Mouse (Mus musculus): ENCODE measurements around the gene Zfp978. TPM values are rescaled to one million over a fixed set of nuclear protein-coding genes. Genes with fewer than 3 reads are reported as not detected.
"Not testable (repeated sequence)": the region's sequence is repeated elsewhere in the genome, so short reads cannot be mapped to it uniquely, and the experiment has no call there.

The Zfp978 gene
- total RNA-seq, 1 experiment from 2014 or later, result not detected

DNA sequence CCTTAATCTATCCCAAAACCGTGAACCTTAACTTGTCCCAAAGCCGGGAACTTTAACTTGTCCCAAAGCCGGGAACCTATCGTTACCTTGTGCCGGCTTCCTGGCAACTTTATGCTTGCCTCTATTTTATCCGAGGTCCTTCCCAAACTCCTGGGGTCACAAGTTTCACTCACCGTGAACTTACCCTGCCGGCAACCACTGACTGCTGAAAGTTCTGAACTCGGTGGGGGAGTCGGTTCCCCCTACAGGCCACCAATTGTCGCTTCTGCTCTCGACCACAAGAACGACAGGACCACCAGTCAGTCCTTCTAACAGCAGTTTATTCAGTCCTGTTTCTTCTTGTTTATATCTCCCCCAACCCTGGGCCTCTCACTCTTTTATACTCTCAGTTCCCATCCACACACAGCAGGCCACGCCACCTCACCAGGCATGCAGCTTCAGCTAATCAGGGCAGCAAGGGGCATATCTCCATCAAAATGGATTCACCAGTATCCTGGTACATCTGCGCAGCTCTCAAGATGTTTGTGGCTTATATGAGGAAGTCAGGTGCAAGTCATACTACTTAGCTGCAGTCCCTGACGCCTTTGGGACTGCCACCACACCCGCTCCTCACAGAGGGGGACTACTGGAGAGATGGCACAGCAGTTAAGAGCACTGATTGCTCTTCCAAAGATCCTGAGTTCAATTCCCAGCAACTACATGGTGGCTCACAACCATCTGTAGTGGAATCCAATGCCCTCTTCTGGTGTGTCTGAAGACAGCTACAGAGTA lies 40.8 kb downstream of the Zfp978 start:
- not testable (repeated sequence) for ATAC-seq (replicated peaks; ENCODE audit: insufficient number of reproducible peaks, low FRiP score, low TSS enrichment, poor library complexity, severe bottlenecking)

DNA sequence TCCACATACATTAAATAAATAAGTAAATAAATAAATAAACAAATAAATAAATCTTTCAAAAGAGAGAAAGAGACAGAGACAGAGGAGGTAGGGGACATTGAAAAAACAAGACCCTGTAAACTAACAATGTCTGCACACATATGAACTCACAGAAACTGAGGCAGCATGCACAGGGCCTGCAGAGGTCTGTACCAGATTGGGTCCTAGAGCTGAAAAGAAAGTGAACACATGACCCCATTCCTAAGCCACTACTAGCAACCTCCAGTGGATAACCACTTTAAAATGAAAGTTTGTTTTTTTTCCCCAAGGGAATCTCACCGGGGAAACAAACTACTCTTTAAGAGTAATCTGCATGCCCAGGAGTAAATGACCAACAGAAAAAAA lies 41.4 kb downstream of the Zfp978 start:
- ATAC-seq (replicated peaks; ENCODE audit: insufficient number of reproducible peaks, low FRiP score, low TSS enrichment, poor library complexity, severe bottlenecking), result not testable (repeated sequence)

DNA sequence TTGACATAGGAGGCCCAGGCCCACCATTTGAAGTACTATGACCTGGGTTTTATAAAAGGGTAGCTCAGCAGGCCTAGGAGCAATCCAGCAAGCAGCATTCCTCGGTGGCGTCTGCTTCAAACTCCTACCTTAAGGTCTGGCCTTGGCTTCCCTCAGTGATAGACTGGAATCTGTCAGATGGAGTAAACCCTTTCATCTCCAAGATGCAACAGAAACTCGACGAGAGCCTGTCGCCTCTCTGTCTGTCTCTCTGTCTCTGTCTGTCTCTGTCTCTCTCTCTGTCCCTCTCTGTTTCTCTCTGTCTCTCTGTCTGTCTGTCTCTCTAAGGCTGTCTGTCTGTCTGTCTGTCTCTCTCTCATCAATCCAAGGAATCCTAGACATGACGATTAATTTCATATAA lies 42.4 kb downstream of the Zfp978 start:
- 0 out of 2 replicates have a peak, but pooled peaks have one; percentile 11 for ATAC-seq (replicated peaks; ENCODE audit: insufficient number of reproducible peaks, low FRiP score, low TSS enrichment, poor library complexity, severe bottlenecking)

DNA sequence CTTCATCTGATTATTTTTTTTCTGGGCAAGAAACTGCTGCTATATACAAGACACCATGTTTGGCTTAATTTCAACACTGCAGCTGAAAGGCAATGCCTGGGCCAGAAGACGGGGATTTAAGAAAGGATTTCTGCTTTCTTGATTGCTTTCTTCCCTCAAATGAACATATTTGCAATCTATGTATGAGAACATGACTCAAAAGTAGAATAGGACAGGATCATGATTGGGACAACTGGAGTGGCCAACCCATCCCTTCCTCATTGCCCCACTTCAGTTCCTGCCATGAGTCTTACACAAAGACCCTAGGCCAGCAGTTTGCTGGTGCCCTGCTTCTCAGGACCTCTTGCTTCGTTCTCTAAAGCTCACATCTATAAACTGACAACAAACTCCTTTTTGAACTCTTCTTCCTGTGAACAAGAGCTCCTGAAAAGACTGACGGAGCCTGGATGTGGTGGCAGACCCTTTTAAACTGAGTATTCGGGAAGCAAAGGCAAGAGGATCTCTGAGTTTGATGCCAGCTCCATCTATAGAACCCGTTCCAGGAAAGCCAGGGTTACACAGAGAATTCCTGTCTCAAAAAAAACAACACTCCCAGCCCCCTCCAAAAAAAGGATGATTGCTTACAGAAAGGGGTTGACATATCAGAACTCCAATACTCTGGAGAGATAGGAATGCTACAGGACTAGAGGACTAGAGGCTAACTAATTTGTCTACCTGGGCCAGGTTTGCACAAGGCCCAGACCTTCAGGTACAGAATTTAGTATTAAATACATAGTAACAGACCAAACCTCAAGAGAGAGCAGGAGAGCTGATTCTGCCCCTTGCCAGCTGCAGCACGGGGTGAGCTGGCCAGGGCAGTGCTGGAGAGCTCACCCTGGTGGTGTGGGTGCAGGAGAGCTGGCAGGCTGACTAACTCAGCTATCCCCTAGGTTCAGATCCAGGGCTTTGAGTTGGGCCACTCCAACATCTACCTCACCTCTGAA lies 43.1 kb downstream of the Zfp978 start:
- peak; percentile 52; the same call in 1 of the 2 replicates for ATAC-seq (replicated peaks; ENCODE audit: insufficient number of reproducible peaks, low FRiP score, low TSS enrichment, poor library complexity, severe bottlenecking)

DNA sequence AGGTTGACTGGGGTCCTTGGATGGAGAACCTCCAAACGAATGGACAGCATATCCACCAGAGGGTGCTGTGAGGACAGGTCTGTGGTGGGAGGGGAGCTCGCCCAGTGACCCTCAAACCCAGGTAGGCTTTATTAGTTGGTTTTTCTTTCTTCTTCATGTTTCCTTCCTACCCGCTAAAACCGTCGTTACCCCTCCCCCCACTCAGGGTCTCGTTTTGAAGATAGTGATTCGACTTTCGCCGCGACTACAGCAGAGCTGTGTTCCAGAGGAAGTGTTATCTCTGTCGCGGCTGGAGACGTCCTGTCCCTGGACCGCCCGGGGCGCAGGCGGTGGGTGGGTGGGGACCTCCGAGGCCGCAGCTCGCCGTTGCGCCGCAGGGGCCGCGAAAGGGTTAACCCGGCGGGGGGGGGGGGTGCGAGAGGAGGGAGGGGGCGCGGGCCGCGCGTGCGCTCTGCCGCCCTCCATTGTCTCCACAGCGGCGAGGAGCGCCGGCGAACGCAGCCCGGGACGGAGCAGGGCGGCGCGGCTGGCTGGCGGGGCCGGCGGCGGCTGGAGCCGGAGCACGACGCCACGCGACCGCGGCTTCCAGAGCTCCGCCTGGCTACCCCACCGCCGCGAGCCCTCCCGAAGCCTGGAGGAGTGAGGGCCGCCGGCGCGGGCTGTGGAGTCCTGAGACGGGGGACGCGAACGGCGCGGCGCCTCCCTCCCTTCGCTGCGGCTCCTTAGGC lies 45.8 kb downstream of the Zfp978 start:
- ATAC-seq (replicated peaks; ENCODE audit: insufficient number of reproducible peaks, low FRiP score, low TSS enrichment, poor library complexity, severe bottlenecking), result no peak

DNA sequence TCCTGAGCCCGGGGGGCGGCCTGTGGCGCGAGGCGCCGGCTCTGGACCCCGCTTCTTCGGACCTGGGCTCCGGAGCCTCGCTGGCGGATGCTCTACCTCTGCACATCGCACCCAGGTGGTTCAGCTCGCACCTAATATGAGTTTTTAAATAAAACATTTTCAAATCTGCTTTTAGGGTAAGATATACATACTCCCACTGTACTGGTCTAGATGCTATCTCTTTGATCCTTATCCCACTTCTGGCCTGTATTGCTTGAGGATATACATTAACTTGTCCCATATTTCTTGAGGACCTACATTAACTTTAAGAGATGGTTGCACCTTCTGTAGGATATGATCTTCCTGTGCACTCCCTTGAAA lies 46.3 kb downstream of the Zfp978 start:
- no peak for ATAC-seq (replicated peaks; ENCODE audit: insufficient number of reproducible peaks, low FRiP score, low TSS enrichment, poor library complexity, severe bottlenecking)

DNA sequence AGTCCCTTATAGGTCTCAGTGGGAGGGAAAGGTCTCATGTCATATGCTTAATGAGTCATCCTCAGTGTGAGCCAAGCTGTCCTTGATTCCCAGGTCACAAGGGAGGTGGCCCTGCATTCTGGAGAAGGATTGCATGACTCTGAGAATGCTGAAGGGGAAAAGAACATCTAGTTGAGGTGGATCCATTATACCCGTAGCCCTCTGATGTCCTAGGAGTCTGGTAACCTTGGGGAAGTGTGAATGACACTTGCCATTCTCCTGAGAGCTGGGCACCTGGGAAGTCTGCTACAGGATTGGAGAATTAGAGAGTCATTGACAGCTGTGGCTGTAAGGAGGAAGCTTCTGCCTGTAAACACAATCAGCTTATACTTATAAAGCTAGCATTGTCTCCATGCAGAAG lies 55.3 kb downstream of the Zfp978 start:
- peak; percentile 64 for ATAC-seq (replicated peaks; ENCODE audit: insufficient number of reproducible peaks, low FRiP score, low TSS enrichment, poor library complexity, severe bottlenecking)

DNA sequence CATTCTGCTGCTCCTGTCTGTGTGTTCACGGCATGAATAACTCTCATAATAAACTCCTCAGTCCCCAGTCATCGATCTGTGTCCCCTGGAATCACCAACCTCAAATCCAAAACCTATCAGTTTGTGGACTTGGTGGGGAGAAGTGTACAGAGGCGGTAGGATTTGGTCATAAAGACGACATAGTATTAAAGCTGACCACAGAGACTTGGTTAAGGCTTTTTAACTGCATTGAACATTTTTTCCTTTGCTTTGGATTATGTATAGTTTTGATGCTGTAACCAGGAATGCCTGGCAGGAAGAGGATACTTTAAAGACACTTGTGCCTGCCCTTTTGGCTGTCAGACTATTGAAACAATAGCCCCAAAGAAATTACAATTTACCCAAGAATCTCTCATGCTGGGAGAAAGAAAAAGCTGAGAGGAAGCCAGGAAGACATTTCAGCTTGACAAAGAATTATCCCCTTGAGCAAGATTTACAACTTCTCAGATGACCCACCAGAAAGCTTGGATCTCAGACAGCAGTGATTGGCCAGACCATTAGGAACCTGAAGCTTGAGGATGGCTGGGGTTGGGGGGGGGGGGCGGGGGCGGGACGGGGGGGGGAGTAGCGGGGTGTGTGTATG lies 56.2 kb downstream of the Zfp978 start:
- no peak for ATAC-seq (replicated peaks; ENCODE audit: insufficient number of reproducible peaks, low FRiP score, low TSS enrichment, poor library complexity, severe bottlenecking)

DNA sequence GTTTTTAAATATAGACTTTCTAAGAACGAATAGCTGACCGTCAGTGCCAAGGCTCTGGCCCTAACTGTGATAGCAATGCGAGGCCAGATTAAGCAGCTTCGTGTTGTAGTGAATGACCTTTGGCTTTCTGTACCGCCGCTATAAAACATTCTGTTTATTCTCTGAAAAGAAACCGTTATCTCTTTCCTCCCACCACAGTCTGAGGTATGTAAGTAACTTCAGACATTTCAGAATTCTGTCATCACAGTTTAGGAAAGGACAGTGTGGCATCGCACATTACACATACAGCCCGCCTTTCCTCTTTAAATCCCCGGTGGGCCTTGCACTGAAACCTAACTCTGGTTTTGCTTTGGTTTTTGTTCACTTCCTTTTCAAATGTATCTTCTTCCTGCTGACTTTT lies 56.8 kb downstream of the Zfp978 start:
- ATAC-seq (replicated peaks; ENCODE audit: insufficient number of reproducible peaks, low FRiP score, low TSS enrichment, poor library complexity, severe bottlenecking), result no peak

DNA sequence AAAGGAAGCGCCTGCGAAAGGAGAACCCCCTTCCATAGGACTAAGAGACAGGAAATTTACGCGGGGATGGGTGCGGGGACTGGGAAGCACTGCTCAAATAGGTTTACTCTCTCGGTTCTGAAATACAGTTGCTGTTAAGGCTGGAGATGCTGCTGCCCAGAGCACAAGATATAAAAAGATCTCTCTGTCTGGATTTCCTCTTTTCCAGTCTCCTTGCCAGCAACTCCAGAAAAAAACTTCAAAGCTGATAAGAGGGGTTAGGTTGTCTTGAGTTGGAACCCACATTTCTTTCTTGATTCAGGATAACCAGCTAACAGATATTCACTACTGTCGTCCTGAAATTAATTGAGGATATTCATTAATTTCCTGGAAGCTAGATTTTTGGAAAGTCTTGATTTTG lies 57.2 kb downstream of the Zfp978 start:
- not testable (repeated sequence) for ATAC-seq (replicated peaks; ENCODE audit: insufficient number of reproducible peaks, low FRiP score, low TSS enrichment, poor library complexity, severe bottlenecking)

DNA sequence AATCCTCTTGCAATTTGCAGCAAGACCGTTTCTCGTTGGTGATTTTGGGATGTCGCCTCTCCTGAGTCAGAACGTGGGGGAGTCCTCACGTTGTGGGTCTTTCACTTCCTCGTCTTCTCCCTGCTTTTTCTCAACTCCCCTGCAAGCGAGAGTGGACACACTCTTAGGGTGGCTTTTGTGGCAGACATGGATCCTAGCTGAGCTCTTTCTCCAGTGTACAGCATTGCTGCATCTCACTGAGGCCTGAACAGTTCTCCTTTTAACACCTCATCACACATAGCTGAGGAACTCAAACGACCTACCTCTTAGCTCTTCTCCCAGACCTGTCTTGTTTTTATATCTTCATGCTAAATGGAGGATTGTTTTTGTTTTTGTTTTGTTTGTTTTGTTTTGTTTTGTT lies 58.1 kb downstream of the Zfp978 start:
- ATAC-seq (replicated peaks; ENCODE audit: insufficient number of reproducible peaks, low FRiP score, low TSS enrichment, poor library complexity, severe bottlenecking), result not testable (repeated sequence)

DNA sequence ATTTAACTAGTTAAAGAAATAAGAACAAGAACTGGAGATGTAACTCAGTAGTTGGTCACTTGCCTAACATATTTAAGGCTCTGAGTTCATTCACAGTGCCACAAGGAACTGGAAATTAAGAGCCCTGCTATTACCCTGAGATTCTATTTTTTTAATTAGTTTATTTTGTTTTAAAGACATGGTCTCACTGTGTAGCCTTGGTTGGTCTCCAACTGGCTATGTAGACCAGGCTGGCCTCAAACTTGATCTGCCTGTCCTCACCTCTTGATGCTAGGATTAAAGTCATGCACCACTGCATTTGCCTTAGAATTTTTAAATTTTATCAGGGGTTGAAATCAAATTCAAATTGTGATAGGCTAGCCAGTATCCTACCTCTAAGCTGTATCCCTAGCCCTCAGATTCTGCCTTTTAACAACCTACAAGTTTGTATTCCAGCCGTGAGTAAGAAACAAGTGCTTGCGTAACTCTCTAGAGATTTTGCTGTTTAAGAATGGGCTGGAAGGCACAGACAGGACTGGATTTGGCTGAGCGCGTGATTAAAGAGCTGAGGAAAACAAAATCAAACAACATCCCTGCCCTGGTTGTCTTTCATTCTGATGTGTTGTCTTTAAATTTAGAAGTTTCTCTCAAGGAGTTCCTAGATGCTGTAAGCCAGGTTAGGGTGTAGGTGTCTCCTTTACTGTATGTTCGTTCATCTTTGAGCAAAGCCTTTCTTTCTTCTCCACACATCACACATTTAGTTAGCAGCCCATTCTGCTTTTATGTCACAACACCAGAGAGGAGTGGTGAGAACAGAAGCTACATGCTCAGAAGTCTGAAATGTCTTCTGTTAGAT lies 58.9 kb downstream of the Zfp978 start:
- ATAC-seq (replicated peaks; ENCODE audit: insufficient number of reproducible peaks, low FRiP score, low TSS enrichment, poor library complexity, severe bottlenecking), result not testable (repeated sequence)

DNA sequence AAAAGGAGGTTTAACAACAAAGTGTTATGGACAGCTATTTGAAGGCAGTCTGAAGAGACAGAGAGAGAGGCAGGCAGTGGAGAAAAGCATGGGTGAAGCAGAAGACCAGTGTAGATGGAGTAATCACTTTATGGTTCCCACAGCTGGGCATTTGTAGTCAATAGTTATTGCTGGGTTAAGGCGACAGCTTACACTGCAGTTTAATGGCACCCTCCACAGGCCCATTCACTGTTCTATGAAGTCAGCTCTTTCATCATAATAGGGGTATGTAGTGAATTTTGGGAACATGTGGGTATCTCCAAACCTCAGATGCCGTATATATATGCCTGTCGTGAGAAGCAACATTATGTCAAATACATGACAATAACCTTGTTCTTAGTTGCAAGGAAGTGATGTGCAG lies 59.7 kb downstream of the Zfp978 start:
- no peak for ATAC-seq (replicated peaks; ENCODE audit: insufficient number of reproducible peaks, low FRiP score, low TSS enrichment, poor library complexity, severe bottlenecking)

DNA sequence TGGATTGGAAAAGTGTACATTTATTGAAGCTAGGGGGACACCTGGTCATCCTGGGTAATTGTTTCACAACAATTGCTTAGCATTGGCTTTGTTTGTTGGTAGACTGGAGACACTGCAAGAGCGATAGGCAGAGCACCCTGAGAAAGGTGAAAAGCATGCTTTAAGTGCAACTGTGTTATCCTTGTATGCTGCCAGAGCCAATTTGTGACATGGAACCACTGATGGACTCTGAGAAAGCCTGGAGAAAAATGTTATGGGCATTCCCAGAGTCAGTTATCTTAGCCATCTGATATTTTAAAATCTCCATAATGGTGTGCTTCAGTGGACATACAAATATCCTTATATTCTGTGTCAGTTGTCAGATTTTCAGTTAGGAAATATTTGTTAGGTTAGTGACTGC lies 60.2 kb downstream of the Zfp978 start:
- not testable (repeated sequence) for ATAC-seq (replicated peaks; ENCODE audit: insufficient number of reproducible peaks, low FRiP score, low TSS enrichment, poor library complexity, severe bottlenecking)

DNA sequence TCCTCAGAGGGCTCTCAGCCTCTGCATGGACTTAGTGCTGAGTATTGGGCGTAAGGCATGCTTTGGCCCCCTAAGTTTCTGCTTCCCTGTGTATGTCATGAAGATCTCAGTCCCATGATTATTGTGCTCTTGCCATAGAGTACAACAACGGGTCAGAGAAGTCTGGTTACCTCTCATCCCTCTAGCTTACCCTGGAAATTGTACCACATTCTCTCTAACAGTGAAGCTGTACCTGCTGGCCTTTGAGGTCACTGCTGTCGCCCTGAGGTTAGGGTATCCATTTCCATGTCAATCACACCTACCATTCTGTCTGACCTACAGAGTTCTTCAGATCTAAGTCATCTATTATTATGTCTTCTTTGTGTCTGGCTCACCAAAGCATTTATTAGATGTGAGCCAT lies 62.0 kb downstream of the Zfp978 start:
- peak; percentile 20; the same call in 1 of the 2 replicates for ATAC-seq (replicated peaks; ENCODE audit: insufficient number of reproducible peaks, low FRiP score, low TSS enrichment, poor library complexity, severe bottlenecking)

DNA sequence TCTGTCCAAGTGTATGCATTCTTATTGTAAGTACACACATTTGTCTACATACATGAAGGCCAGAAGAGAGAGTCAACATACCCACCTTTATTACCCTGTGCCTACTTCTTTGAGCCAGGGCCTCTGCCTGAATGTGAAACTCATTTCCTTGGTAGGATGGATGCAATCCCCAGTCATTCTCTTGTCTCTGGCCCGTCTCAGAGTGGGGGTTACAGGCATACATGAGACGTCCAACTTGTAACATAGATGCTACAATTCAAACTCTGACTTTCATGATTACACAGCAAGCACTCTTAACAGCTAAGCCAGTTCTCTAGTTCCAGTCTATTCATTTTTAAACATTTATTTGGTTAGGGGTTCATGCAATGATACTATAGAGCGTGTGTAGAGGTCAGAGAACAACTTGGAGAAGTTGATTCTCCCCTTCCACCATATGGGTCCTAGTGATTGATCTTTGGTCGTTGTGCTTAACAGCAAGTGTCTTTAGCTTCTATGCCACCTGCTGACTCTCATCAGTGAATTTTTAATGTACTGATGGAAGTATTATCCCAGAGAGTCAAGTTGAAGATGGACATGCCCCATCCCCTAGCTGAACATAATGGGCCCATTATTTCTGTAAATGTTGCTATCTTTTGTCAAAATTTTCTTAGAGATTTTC lies 62.7 kb downstream of the Zfp978 start:
- ATAC-seq (replicated peaks; ENCODE audit: insufficient number of reproducible peaks, low FRiP score, low TSS enrichment, poor library complexity, severe bottlenecking), result peak; percentile 10; the same call in 1 of the 2 replicates

DNA sequence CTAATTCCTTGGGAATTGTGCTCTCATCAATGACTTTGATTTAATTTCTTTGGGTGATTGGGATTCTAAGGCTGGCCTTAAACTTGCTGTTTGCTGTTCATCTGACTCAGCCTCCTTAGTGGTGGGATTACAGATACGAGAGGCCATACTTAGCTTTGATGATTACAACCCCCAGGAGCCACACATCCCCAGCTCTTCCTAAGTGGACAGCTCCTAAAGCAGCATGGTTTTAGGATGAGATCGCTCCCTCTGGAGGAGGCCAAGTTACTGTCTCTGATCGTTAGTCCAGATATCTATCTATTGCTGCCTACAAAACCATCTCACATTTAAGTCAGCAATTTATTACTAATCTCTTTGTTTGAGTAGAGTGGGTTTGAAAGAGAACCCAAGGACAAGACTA lies 63.3 kb downstream of the Zfp978 start:
- not testable (repeated sequence) for ATAC-seq (replicated peaks; ENCODE audit: insufficient number of reproducible peaks, low FRiP score, low TSS enrichment, poor library complexity, severe bottlenecking)

All from monocyte, adult 5-6 weeks (primary cell).